Mouse (Mus musculus): ENCODE measurements around the gene Pfkfb1. TPM values are rescaled to one million over a fixed set of nuclear protein-coding genes. Genes with fewer than 3 reads are reported as not detected.

Gene Pfkfb1
- polyA plus RNA-seq, 1 experiment, result 6.8 TPM

GRCm38 (mm10) chrX:150677505-150677904 is 89.5 kb downstream of the Pfkfb1 start:
- no peak for DNase-seq (ENCODE audit: low spot score)

Other genes starting within 250 kb of the Pfkfb1 start
- gene Tmem29, start 129.1 kb upstream of the Pfkfb1 start, polyA plus RNA-seq (2012; rRNA removed), result 28.3 and 29.7 TPM in 2 replicates
- 0.80 and 1.4 TPM in 2 replicates for gene Alas2, start 40.9 kb upstream of the Pfkfb1 start, polyA plus RNA-seq (2012; rRNA removed)
- 6.5 and 7.1 TPM in 2 replicates for gene Apex2, start 1.6 kb downstream of the Pfkfb1 start, polyA plus RNA-seq (2012; rRNA removed)
- 1.3 TPM in 2 replicates for gene Tro, start 69.4 kb downstream of the Pfkfb1 start, polyA plus RNA-seq (2012; rRNA removed)
- 55.3 and 57.0 TPM in 2 replicates for gene Maged2, start 226.1 kb downstream of the Pfkfb1 start, polyA plus RNA-seq (2012; rRNA removed)

Data from urinary bladder, adult 2 months (tissue).